Mouse (Mus musculus): Measurements from ENCODE around the gene Mfsd12.

DNA sequence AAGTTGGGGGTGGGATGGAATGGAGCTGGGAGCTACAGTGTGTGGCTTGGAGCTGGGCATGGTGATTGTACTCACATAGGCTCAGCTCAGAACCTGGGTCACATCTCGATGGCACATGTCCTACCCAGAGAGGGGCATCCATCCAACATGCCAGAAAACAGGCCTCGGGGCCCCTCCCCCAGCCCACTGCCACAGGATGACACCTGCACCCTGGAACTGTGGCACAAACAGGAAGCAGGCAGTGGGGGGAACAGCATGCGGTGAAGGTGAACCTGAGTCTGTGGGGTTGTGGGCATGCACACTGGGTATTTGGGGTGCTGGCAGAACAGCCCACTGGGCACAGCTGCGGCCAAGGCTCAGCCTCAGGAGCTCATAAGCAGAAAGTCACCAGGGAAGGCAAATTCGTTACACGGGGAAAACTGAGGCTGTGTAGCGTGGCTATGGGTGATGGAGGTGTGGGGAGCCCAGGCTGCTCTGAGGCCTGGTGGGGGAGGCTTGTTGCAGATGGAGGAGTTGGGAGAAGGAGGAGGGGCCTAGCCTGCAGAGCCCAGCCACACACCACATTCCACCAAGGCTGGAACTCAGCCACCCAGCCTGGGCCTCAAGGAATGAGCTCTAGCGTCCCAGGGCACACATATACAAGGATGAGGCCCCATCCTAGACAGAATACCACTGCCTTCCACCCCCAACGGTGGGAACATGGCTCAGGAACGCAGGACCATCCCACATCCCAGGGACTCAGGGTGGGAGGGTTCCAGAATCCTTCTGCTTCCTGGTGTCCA is 27.9 kb upstream of the Mfsd12 start:
- TF ChIP-seq POLR2A (IDR thresholded peaks at IDR 0.05; ENCODE audit: control insufficient read depth, low read depth, low read length) (no peak), CTCF (IDR thresholded peaks at IDR 0.05; ENCODE audit: control insufficient read depth, insufficient read depth, insufficient replicate concordance, low read depth, low read length) (no peak)
